Mouse (Mus musculus) liver, adult 2 months (tissue): ENCODE measurements around the gene Ggps1.

Source experiments
- CTCF ChIP-seq: fragments of 200-500 bp; IDR thresholded peaks from 2 replicates; pipeline ENCODE4 v1.5.1; 2011; ENCODE audit warnings: low read depth, low read length, control low read depth
- POLR2A ChIP-seq: fragments of 200-500 bp; IDR thresholded peaks from 2 replicates; pipeline ENCODE4 v1.6.1; 2011; ENCODE audit warnings: low read length, control low read depth; ENCODE audit not compliant: insufficient read depth; ENCODE audit errors: extremely low read depth

DNA sequence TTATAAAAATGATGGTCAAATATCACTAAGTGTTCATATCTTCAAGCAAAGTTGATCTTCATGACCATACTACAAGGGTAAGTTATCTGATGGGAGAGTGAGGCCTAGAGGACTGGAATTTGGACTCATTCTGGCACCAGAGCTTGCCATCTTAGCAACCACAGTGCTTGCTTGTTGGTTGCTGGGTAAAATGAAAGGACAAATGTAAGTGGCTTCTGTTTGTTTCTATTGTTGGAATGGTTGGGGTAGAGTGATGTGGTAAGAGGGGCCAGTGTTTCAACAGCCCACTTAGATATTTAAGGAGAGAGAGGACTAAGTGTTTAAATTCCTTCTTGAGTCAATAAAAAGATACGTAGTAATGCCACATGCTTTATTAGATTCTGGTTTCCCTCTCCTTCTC, 25.4 kb upstream of the Ggps1 start:
- TF ChIP-seq CTCF (no peak), POLR2A (no peak)
